Mouse (Mus musculus) embryo, embryonic 11.5 days (tissue): Measurements from ENCODE around the gene Efs.
"Not testable (repeated sequence)": the region's sequence is repeated elsewhere in the genome, so short reads cannot be mapped to it uniquely, and the experiment has no call there.

Experiments
- DNase-seq: peaks from one replicate; pipeline ENCODE4 v3.0.0-alpha.2; 2012; ENCODE audit warnings: low read depth, low spot score

Efs gene

DNA sequence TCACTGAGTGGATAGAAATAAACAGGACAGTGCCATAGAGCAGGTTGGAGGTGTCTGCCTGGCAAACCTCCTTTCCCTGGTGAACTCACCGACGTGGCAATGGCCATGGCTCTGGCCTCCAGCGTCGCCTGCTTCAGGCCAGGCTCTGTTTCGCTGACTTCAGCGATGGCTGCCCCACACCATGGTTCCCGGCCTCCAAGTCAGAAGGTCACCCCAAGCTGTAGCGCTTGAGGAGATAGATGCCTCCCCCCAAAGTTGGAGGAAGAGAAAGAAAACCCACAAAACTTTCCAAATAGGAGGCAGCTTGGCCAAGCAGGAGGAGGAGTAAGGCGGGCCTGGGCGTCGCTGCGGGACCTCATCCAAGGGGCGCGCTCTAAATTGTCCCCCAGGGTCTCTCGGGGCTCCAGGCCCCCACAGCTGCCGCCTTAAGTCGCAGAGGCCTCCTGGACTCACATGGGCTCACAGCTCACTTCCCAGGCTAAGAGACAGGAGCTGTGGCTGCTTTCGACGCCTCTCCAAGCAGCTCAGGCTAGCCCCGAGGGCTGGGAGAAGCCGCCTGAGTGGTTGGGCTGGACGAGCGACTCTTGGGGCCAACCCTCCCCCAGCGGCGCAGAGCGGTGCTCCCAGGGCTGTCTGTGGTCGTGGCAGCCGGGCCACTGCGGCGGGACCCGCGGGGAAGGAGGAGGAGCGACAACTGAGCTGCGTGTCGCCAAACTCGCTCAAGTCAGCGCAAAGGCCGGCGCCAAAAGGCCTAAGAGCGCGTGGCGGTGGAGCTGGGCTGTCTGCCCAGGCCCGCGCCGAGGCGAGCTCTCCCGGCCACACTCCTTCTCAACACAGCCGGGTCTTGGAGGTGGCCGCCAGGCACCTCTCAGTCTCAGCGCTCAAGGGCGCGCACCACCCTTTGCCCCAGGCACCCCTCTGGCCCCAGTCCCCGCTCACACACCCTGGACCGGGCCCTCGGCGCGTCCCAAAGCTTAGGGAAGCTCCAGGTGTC lies at the start of gene Efs:
Gene Efs (minus strand): TSS at position 778 of the 994 bp plus-strand sequence.
- peak; percentile 43 for DNase-seq

DNA sequence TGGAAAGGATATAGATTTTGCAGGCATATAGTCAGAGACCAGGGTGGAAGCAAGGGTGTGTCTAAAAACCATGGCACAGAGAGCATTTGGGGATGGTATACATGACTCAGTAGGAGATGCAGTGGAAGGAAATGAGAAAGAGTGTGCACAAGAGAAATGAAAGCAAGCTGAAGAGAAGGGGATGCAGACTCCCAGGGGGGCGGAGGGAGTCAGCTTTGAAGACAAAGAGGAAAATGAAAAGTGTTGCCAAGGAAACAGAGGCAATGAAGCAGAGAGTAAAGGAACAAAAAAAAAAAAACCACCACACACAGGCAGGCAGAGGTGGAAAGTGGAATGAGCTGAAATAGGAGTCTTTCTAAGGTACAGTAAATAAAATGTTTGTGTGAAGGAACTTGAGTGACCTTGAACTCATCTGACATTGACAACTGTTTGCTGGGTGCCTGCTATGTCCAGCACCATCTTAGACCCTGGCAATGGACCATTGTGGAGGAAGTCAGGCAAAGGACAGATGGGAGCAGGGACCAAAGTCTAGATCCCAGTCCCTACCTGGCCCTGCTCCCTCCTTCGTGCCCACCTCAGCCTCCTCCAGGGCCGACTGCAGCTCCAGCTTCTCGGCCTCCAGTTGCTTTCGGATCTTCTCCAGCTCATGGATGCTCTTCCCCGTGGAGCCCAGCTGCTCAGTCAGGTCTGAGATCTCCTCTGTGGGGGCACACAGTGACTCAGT lies 48.3 kb upstream of the Efs start:
- no peak for DNase-seq

DNA sequence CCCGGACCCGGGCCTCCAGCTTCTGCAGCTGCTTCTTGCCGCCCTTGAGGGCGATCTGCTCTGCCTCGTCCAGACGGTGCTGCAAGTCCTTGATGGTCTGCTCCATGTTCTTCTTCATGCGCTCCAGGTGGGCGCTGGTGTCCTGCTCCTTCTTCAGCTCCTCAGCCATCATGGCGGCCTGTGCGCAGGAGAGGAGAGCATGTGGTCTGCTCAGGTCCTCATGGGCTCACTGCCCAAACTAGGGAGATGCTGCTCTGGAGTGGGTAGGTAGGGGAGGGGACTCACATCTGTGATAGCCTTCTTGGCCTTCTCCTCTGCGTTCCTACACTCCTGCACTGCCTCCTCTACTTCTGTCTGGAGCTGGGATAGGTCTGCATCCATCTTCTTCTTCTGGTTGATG lies 46.9 kb upstream of the Efs start:
- DNase-seq, result not testable (repeated sequence)

DNA sequence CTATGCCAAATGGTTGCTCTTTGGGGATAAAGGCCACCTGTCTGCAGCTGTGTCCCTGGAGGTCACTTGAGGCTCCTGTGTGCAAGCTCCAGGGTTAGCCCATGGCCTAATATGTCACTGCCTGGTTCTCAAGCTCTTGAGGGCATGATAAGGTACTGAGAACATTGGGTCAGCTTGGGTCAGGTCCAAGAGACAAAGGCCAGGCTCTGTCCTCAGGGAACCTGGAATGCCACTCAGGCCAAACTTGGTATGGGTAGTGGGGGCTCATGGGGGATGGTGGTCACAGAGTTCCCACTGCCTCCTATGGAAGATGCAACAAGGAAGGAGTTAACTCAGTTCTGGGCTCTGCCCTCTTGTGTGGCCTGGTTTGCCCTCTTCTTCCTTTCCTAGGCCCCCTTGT lies 42.4 kb upstream of the Efs start:
- DNase-seq, result no peak

DNA sequence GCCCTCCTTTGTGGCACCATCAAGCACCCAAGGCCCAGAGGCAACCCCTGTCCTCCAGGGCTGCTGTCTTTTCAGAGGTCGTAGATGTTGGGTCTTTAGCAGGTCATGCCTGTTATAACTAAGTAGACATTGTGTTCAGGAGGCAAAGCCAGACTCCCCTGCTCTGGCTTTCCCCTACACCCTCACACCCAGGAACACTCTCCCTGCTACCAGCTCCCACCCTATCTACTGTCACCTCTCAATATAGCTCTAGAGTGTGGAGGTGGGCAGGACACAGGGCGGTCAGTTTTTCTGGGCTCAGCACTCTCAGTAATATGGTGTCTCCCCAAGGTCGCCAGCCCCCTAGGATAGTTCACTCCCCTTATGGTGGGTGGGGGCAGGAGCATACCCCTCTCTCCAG lies 41.9 kb upstream of the Efs start:
- DNase-seq, result no peak

DNA sequence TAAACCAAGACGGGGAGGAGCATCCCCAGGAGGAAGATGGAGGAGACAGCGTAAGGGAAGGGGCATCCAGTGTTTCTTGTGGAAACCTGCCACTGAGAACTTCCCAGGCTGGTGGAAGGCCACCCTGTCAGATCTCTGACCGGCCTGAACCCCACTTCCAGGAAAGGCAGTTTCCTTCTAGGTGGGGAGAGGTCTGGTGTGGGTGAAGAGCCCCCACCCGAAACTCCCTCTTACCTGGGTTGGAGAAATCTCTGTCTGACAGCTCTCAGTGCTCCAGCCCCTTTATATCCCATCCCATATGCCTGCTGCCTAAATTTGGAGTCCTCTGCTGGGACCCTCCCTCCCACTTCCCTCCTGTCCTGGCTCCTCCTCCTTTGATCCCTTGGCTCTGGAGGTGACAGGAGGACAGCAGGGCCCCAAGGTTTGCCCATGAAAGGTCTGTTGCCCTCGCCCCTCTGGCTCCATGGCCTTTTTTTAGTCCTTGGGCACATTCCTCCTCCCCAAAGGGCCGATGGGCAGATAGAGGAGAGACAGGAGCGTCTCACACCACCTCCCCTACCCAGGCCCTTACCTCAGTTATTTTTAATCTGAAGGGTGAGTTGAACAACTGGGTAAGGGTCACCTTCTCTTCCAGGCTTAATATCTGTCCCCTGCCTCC lies 40.5 kb upstream of the Efs start, which contains the start of gene Myh6:
Gene Myh6 (minus strand): TSS at position 608 of the 658 bp plus-strand sequence.
- DNase-seq, result no peak

DNA sequence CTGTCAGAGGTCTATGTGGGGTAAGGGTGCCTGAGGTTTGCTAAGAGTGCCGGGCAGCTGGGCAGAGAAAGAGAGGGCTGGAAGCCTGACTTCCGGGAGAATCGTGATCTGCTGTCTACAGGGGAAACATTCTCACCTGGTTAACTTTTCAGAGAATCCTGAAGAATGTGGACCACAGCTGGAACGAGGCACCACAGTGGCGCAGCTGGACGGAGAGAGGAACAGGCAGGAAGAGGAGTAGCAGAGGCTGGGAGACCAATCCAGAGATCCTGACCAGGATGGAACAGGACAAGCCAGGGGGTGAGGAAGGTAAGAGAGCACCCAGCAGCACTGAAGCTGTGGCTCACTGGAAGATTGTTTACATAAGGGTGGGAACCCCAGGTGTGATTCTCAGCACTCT lies 39.7 kb upstream of the Efs start:
- no peak for DNase-seq

DNA sequence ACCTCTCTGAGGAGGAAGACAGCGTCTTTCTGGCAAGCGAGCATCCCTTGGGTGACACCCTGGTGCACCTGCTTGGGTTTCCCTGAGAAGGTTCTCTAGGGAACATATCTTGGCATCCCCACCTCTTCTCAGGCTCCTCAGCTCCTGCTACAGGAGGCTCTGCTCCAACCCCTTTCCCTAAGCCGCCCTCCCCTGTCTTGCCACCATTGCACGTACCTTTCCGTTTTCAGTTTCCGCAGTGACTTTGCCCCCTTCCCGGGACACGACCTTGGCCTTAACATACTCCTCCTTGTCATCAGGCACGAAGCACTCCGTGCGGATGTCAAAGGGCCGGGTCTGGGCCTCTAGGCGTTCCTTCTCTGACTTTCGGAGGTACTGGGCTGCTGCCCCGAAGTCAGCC lies 39.1 kb upstream of the Efs start:
- no peak for DNase-seq

DNA sequence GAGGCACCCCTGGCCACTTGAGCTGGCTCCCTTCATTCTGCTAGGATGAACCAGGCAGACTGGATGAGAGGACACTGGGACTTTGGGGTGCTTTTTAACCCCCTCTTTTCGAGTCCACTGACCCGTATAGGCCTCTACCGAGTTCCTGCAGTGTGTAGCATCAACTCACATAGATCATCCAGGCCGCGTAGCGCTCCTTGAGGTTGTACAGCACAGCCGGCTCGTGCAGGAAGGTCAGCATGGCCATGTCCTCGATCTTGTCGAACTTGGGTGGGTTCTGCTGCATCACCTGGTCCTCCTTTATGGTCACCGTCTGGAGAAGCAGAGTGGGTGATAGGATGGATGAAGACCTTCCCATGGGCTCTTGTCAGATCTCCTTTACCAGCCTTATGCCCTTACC lies 37.8 kb upstream of the Efs start:
- no peak for DNase-seq

DNA sequence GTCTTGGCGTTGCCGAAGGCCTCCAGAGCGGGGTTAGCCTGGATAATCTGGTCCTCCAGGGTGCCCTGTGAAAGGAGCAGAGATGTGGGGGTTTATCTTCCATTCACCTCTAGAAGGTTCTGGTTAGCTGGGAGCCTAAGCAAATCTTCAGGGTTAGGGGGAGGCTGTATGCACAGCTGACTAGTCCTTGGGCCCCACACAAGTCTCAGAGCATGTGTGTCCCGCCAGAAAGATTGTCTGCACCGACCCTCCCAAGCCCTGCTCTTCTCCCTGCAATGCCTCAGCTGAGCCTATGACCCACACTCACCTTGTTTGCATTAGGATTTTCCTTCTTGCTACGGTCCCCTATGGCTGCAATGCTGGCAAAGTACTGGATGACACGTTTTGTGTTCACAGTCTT lies 36.8 kb upstream of the Efs start:
- no peak for DNase-seq

DNA sequence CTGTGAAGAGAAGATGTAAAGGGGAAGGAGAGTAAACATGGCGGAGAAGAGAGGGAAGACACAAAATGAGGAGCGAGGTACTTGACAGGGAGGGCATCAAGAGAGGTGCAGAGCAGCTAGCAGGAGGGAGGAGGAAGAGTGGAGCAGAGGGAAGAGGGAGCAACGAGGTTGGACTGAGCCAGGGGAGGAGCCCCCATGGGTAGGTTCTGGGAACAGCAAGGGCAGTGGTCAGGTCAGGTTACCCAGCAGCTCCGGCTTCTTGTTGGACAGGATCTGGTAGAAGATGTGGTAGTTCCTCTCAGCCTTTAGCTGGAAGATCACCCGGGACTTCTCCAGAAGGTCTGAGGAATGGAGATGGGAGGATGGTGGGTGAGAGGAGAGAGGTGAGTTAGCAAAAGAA lies 35.6 kb upstream of the Efs start:
- no peak for DNase-seq

DNA sequence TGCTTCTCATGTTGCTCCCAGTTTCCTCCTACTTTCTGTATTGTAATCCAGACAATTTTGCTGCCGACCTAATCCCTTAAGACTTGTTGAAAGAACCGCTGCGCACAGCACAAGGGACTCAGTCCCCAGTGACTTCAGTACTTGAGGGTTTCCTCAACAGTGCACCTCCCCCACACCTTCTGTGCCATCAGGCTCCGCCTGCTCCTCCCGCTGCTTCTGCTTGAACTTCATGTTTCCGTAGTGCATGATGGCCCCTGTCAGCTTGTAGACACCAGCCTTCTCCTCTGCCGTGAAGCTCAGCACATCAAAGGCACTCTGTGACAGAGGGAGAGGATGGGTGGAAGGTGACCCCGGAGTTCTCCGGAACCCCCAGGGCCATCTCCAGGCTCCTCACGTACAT lies 34.8 kb upstream of the Efs start:
- DNase-seq, result no peak

DNA sequence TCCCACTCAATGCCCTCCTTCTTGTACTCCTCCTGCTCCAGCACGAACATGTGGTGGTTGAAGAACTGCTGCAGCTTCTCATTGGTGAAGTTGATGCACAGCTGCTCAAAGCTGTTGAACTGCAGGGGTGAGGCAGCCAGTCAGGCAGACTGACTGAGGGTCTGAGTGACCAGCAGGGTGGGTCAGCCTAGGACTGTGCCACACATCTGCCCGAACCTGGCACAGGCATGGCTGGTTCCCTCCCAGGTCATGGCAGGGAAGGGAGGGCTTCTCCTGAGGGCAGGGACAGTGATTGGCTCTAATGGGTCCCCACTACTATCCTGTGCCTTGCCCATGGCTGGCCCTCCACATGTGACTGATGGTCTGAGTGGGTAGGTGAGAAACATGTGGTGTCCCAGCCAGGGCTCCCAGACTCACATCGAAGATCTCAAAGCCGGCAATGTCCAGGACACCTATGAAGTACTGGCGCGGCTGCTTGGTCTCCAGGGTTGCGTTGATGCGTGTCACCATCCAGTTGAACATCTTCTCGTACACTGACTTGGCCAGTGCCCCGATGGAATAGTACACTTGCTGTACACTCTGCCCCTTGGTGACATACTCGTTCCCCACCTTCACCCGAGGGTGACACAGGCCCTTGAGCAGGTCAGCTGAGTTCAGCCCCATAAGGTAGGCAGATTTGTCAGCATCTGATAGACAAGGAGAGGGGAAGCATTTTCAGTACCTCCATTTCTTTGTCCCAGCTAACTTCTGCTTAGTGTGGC lies 34.1 kb upstream of the Efs start:
- not testable (repeated sequence) for DNase-seq

DNA sequence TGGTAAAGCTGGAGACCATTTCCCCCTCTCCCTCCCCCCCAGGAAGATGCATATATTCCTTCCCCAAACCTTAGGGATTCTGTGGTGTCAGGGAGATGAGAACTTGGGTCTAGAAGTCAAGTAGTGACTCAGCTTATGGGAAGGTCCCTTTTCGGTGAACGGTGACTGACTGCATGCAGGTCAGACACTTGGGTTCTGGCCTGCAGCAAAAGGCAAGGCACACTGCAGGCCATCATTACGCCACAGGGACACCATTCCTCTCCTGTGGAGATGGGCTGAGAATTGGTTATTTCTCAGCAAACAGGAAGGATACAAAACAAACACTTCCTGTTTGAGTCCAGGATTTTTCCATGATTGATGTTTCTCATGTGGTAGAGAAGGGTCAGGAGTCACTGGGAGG lies 33.3 kb upstream of the Efs start:
- DNase-seq, result no peak

DNA sequence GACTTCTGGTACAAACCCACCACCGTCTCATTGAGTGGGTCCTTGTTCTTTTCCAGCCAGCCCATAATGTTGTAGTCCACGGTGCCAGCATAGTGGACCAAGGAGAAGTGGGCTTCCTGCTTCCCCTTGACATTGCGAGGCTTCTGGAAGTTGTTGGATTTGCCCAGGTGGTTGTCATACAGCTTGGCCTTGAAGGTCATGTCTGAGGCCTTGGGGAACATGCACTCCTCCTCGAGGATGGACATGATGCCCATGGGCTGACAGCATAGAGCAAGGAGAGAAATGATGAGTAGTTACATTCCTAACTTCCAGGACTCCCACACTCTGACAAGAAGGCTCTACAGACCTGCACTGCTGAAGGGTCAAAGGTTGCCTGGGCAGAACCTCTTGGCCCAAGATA lies 32.6 kb upstream of the Efs start:
- no peak for DNase-seq

DNA sequence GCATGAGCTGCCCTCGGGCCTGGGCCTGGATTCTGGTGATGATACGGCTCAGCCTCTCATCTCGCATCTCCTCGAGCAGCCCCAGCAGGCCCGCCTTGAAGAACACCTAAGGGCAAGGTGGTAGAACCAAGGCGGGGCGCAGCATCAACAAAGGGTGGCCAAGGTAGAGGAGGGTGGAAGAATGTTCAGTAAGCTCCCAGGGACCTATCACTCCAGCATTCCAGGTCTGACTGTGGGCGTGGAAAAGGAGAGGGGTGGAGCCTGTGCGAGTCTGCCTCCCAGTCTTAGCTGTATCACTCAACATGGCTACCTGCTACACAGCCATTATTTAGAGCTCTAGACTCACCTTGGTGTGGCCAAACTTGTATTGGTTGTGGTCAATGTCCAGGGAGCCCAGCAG lies 30.6 kb upstream of the Efs start:
- DNase-seq, result no peak

DNA sequence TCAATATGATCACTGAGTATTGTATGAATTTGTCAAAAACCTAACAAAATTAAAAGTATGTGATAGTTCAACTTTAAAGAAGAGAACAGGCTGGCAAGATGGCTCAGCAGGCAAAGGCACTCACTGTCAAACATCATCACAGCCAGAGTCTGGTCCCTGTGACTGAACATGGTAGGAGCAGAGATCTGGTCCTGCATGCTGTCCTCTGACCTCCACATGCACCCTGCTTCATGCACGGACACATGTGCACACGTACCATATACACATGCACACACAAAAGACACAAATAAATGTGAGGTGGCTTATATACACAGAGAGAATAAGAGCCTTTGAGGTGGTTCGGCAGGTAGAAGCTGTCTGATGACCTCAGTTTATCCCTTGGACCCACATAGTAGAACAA lies 29.6 kb upstream of the Efs start:
- no peak for DNase-seq

DNA sequence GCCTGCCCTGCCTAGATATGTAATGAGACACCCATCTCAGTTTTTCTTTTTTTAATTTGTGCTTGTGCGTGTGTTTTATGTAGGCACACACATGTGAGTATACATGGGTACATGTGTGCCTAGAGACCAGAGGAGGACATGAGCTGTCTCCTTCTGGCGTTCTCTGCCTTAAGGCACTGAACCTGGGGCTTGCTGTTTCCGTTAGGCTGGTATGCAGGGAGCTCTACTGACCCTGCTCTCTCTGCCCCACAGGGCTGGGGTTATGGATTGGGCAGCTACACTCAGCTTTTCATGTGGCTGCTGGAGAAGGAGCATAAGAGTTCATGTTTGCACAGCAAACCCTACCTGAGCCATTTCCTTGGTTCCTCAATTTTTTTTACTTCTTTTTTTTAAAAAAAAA lies 28.5 kb upstream of the Efs start:
- DNase-seq, result no peak

DNA sequence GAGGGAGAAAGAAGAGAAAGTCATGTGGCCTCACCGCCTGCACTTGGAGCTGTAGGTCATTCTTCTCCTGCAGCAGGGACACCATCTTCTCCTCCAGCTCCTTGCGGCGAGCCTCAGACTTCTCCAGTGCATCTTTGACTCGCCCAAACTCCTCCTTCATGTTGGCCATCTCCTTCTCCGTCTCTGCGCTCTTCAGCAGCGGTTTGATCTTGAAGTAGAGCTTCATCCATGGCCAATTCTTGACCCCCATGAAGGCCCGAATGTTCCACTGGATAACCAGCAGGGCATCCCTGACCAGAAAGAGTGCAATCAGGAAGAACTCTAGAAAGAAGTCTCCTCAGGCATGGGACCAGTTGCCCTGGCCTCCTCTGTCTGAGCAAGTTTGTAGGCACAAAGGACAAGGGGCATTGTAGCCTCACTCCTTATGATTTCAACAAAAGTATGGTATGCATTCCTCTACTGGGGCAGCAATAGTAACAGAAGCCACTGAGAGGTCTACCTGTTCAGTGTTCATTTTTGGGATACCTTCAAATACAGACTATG lies 27.8 kb upstream of the Efs start:
- no peak for DNase-seq

DNA sequence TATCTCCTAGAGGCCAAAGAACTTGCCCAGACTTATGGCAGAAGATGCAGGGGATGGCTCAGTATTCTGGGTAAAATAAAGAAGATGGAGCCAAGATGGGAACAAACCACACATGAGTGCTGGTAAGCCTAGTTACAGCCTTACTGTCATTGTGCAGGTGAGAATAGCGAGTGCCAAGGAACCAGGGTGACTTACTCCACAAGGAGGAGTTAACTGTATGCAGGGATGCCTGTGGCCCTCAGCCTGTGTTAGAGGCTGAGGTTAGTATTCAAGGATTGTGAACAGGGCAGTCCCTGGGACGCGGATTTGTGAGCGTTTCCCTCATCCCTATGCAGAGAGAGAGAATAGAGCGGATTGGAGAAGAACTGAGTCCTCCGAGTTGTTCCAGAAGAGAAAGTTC lies 25.7 kb upstream of the Efs start:
- no peak for DNase-seq

DNA sequence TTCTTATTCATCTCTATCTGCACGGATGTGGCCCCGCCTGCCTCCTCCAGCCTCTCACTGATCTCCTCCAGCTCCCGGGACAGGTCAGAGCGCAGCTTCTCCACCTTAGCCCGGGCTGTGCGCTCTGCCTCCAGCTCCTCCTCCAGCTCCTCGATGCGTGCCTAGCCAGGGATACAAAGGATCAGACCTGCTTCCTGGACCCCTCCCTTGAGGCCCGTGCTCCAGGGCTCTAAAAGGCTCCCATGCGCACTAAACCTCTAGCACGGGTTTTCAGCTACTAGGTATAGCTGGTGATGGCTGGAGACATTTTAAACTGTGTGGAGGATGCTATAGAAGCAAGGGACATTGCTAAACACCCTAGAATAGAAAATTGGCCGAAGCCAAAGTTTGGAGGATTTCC lies 24.6 kb upstream of the Efs start:
- no peak for DNase-seq
